Mouse (Mus musculus): ENCODE results near the gene Kif5c.

Kif5c gene

DNA sequence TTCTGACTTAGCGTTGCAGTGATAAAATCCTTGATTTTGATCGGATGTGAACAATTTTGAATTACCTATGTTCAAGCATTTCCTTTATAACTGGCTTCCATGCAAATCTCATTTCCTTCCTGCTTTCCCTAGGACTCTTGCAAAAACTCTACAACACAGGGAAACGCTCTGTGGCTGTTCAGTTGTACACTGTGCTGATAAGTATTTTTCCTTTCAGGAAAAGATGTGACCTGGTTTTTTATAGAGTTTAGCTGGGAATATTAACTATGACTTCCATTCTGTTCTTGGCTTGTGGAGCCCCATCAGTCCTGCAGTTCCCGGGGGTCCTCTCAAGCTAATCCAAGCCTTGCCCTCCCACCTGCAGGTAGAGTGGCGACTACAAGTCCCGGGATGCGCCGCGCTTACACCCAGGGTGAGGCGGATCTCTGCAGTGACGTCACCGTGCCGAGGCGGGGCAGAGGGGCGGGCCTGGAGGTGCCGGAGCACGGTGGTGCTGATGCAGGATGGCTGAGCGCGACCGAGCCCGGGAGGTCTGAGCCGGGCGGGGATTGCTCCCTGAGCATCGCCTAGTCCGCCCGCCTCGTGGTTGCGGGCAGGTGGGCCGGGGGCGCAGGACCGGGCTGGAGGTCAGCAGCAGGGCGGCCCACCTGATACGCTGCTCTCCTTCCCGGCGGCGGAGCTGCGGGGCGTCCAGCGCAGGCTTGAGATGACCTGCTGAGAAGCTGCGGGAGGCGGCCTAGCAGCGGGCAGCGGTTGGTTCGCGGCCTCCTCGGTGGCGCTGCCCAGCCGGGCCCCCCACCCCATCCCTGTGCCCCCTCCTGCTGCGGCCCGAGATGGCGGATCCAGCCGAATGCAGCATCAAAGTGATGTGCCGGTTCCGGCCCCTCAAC is at the start of gene Kif5c:
Gene Kif5c (plus strand): TSS at position 470 of the 890 bp plus-strand sequence.
- DNase-seq: peak; percentile 85

- peak; percentile 87 for DNase-seq
These were observed 49.0 kb upstream of the Kif5c start for GRCm38 (mm10) chr2:49569862-49570777.

- no peak for DNase-seq
These were observed 48.4 kb upstream of the Kif5c start for GRCm38 (mm10) chr2:49570778-49571101.

DNA sequence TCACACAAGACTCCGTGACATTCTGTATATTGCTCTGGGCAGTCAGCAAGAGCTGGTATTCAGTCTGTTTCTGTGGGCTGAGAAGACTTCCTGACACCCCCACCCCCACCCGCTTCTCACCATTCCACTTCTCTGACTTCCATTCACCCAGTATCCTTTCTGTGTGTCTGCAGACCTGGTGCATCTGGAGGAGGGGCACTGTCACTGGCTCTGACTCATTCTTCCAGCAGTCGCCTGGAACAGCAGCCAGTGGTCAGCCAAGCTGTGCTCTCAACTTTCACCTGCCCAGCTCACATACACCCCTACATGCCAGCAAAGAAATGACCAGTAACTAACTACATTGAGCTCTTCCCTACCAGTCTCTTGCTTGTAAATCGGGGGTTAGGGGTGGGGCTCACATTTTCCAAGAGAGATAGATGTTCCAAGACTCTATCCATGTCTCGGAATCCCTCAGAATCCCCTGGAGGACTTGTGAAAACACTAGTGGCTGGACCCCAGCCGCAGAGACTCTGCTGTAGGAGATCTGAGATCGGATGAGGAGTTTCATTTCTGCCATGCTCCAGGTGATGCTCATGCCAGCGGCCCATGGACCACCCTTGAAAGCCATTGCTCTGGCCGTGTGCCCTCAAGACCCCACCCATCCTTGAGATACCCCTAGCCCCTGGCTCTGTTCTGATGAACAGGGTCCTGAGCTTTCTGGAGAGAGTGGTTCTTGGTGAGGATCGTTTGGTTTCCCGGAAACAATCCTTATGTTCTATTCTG is 47.8 kb upstream of the Kif5c start:
- DNase-seq: no peak

GRCm38 (mm10) chr2:49572111-49572642 is 46.9 kb upstream of the Kif5c start:
- no peak for DNase-seq

DNA sequence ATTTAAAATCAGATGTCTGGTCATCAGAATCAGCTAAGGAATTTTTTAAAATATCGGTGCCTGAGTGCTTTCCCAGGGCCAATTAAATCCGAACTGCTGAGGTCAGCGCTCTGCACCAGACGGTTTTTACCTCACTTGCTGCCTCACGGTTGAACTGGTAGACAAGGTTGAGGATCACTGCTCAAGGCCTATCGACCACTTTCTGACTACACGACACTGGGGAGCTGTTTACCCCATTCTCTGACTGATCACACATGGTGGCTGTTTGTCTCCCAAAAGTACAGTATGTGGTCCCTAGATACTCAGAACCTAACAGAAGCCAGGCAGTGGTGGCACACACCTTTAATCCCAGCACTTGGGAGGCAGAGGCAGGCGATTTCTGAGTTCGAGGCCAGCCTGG is 46.4 kb upstream of the Kif5c start:
- no peak for DNase-seq

DNA sequence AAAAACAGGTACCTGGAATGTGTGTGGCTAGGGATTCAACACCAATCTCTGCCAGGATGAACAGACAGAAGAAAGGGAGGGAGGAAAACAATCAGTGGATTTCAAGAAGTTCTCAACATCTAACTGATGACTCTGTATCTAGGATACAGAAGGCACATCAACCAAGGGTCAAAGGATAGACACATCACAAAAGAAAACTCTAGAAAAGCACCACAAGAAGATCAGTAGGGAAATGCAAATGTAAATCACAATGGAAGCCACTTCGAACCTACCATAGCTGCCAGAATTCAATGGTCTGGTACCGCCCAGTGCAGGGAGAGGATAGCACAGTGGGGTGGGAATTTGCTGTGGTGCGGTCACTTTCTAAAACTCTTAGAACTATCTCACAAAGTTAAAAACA is 45.8 kb upstream of the Kif5c start:
- DNase-seq: no peak

DNA sequence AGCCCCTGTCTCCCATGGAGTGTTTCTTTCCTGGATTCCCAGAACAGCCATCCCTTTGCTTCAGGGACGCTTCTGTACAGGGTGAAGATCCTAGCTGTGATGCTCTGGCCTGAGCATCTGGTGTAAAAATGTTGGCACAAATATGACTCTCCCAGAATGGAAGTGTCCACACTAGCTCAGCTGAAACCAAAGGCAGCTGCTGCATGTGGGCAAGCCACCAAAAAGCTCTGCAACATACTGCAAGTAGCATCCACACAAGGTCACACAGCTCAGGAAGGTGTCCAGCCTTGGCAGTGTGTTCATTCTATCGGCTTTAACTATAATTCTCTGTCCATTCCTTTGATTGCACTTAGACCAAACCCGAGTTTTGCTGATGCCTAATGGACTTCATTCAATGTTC is 38.5 kb upstream of the Kif5c start:
- no peak for DNase-seq

DNA sequence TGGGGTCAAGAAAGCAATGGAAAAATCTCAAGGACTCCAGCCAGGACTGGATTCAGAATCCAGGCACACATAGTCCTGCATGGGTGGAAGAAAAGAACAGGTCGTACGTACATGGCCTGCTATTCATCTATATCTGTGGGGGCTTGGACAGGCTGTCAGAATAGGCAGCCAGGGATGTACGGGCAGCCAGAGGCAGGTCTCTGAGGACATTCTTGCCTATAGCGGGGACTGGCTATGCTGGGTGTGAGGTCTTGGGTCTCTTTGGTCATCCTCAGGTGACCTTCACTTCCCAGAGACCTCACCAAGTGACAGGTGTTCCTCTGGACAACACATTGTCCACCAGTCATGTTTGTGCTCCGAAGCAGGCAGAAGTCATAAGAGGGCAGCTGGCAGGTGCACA is 36.6 kb upstream of the Kif5c start:
- no peak for DNase-seq

- DNase-seq: no peak
These were observed 35.8 kb upstream of the Kif5c start for GRCm38 (mm10) chr2:49583311-49583710.

DNA sequence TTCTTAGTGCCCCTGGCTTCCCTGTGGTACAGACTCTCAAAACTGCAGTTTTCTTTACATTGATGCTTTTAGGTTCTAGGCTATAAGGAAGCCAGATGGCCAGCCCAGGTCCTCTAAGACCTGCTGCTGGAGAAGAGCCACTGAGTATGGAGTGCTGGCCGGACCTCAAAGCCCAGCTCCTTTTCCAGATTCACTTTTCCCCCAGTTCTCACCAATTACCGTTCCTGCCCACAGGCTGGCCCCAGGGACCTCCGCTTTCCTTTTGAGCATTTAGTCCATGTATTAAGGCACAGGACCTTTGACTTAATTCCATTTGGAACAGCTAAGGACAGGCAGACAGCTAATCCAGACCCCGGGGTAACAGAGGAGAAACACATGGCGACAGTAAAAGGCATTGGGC is 28.6 kb upstream of the Kif5c start:
- DNase-seq: no peak

GRCm38 (mm10) chr2:49592926-49593325 is 26.2 kb upstream of the Kif5c start:
- DNase-seq: no peak

DNA sequence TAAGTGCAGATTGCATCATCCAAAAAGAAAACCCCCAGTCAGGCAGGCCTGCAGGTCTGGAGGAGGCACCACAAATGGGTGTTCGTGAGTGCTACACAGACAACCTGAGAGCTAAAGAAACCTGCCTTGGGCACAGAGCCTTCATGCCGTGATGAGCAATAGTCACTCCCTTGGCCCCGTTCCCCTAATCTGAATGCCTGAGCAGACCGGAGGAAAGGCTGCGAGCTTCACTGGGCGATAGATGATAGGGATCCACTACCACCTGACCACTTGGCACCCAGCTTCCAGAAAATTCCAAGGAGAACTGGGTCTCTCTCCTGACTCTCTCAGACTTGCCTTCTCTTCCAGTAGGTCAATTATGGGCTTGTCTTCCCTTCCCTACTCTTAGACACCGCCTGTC is 24.2 kb upstream of the Kif5c start:
- no peak for DNase-seq

GRCm38 (mm10) chr2:49596318-49596717 is 22.8 kb upstream of the Kif5c start:
- DNase-seq: no peak

DNA sequence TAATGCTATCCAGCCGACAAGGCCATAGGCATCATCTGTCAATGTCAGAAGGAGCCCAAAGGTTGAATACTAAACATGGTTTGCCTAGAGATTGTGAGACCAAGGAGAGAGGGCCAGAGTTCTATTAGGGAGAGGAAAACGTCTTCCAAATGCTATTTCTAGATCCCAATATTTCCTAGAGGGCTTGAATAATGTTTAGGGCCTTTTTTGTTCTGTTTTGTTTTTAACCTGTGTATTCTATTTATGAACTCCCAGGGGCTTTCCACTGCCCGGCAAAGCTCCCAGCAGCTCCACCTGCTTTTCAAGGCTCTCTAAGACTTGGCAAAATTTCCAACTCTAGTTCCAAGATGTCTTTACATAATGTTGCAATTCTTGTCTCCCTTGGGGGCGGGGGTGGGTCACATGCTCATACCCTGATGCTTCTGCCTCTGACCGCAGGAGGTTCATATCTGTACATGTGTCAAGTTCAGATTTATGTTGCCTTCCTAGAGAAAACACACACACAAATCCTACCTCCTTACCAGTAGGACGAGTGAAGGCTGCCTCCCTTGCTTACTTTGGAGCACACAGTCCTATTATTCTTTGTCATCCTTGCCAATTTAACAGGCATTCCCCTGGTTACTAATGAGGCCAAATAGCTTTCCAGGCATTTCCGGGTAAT is 18.9 kb upstream of the Kif5c start:
- DNase-seq: no peak

GRCm38 (mm10) chr2:49602791-49603349 is 16.2 kb upstream of the Kif5c start:
- DNase-seq: no peak

DNA sequence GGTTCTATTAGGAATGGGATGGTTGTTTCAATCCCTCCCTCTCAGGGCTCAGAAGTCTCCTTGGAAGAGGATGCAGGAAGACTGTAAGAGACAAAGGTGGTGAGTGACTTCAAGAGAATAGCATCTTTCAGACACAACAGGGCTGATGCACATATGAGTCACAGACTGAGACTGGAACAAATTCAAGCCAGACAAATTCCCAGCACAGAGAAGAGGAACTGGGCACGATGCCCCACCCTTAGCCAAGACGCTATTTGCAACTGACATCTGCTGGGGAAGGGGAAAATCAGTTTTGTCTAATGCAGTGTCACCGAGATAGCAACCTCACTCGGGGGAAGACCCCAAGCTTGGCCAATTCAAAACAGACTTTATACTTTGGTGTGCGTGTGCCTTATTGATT is 9.5 kb upstream of the Kif5c start:
- DNase-seq: no peak

DNA sequence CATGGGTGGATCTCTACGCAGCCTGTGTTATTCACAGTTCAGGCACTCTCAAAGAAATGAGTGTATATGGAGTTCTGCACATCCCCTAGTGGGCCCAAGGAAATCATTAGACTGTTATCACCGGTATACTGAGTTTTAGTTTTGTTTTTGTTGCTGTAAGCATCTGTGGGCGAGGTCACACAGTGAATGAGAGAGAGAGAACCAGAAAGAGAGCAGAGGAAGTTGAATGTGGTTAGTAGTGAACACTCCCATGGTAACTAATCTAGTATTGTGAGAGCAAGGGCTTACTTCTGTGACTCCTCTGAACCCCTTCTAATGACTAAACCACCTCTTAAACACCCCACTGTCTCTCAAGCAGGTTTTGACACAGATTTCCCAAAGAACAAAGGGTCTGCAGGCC is 2.3 kb upstream of the Kif5c start:
- DNase-seq: no peak

DNA sequence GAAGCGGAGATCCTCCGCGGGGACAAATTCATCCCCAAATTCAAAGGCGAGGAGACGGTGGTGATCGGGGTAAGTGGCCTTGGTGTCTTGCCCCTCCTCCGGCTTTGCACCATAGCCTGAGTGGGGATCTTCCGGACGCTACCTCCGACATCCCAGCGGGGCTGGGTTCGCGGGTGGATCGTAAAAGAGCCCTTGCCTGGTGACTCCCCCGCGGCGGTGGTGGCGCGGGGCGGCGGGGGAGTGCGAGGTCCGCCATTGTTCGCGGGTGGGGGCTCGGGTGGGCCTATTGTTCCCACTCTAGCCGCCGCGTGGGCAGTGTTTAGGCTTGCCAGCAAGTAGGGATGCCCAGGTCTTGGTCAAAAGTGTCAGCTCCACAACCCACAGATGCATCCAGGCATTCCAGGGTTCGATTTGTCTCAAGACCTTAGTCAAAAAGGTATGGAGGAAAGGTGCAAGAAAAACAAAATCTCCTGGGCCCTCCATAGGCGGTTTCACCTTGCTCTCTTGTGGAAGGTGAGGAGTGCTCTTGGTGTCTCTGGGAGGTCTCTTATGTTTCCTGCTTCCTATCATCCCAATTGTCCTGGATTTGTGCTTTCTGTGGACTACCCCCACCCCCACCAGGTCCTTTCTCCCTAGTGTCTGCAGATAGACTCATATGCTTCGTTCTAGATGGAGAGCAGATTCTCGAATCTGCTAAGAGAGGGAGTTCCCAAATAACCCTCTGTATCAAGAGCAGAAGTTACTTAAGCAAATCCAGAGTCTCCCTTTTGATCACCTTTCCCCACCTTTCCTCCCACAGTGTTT is 823 bp downstream of the Kif5c start:
- no peak for DNase-seq

- DNase-seq: no peak
These were observed 1.6 kb downstream of the Kif5c start for GRCm38 (mm10) chr2:49620626-49621117.

DNA sequence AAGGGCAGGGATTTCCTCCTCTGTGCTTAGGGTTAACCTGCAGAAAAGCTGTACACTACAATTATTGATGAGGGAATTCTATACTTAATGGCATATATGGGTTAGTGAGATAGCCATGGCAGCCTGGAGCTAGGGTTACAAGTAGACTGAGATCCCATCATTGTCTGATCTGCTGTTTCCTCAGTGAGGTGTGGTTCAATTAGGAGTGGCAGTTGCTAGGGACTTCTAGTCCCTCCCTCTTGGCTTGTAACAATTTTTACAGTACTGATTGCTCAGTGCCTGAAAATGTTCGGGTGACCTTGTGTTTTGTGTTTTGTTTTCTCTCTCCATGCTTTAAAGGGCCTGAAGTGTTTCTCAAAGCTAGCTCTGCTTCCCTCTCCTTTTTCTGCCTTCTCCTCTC is 2.1 kb downstream of the Kif5c start:
- no peak for DNase-seq

All from kidney, adult 9 months (tissue).